Mouse (Mus musculus) layer of hippocampus, adult 2 months (tissue): ENCODE measurements around the gene Thrb. TPM values are rescaled to one million over a fixed set of nuclear protein-coding genes. Genes with fewer than 3 reads are reported as not detected.
A peak's percentile ranks its signal among the peaks of the same experiment; 100 is the strongest.
"Not testable (repeated sequence)": the region's sequence is repeated elsewhere in the genome, so short reads cannot be mapped to it uniquely, and the experiment has no call there.

ENCODE experiments used
- DNase-seq, 2 experiments: peaks; one replicate each; pipeline ENCODE4 v3.0.0; 2022; ENCODE audit warnings: low spot score in 2 of 2
- H3K27ac ChIP-seq: fragments of 200-600 bp; 2 replicates; pipeline ENCODE4 v1.8.1; 2022
- H3K4me3 ChIP-seq: fragments of 200-600 bp; 2 replicates; pipeline ENCODE4 v1.8.1; 2022; ENCODE audit warnings: mild to moderate bottlenecking
- CTCF ChIP-seq: fragments of 200-600 bp; conservative IDR thresholded peaks from 2 replicates; pipeline ENCODE4 v1.8.1; 2022; ENCODE audit warnings: antibody characterized with exemption, mild to moderate bottlenecking, moderate library complexity
- total RNA-seq, 2 experiments: library from RNA; stranded (reverse); gene quantifications; 2 replicates each; pipeline ENCODE4 v1.2.3; 2021

Gene Thrb
- total RNA-seq, 2 experiments from 2014 or later, result 42.8 to 45.0 TPM

- TF ChIP-seq CTCF, result no peak
- Histone ChIP-seq H3K4me3 (no peak overlapping the region), H3K27ac (no peak overlapping the region)
- no peak for DNase-seq
These were observed 257.2 kb downstream of the Thrb start for GRCm38 (mm10) chr14:17917124-17917763.

GRCm38 (mm10) chr14:17917899-17918298 lies 257.8 kb downstream of the Thrb start:
- Histone ChIP-seq H3K4me3 (no peak overlapping the region), H3K27ac (no peak overlapping the region)
- no peak for DNase-seq
- no peak for TF ChIP-seq CTCF

- no peak for DNase-seq
- TF ChIP-seq CTCF, result no peak
These were observed 263.0 kb downstream of the Thrb start for GRCm38 (mm10) chr14:17922807-17923704.

GRCm38 (mm10) chr14:17927469-17927868 lies 267.4 kb downstream of the Thrb start:
- Histone ChIP-seq H3K4me3 (no peak overlapping the region), H3K27ac (no peak overlapping the region)
- peak; percentile 87 for TF ChIP-seq CTCF
- DNase-seq, result peak; percentile 66 to 74

More at GRCm38 (mm10) chr14:17922807-17923704, 263.0 kb downstream of the Thrb start:
- H3K27ac ChIP-seq, result no peak overlapping the region
- H3K4me3 ChIP-seq, result no peak overlapping the region

- DNase-seq, result no peak
- TF ChIP-seq CTCF, result peak; percentile 47
These were observed 269.5 kb downstream of the Thrb start for GRCm38 (mm10) chr14:17929585-17929984.

GRCm38 (mm10) chr14:17933475-17933874 lies 273.4 kb downstream of the Thrb start:
- TF ChIP-seq CTCF, result no peak

More at GRCm38 (mm10) chr14:17929585-17929984, 269.5 kb downstream of the Thrb start:
- no peak overlapping the region for H3K27ac ChIP-seq
- no peak overlapping the region for H3K4me3 ChIP-seq

GRCm38 (mm10) chr14:17934779-17935178 lies 274.7 kb downstream of the Thrb start:
- not testable (repeated sequence) for H3K4me3 ChIP-seq, H3K27ac ChIP-seq, DNase-seq

More at GRCm38 (mm10) chr14:17933475-17933874, 273.4 kb downstream of the Thrb start:
- H3K4me3 ChIP-seq, result no peak overlapping the region
- H3K27ac ChIP-seq, result no peak overlapping the region
- DNase-seq, result no peak

- no peak for DNase-seq
- Histone ChIP-seq H3K27ac (no peak overlapping the region), H3K4me3 (no peak overlapping the region)
- TF ChIP-seq CTCF, result no peak
These were observed 294.0 kb downstream of the Thrb start for GRCm38 (mm10) chr14:17954038-17954437.

GRCm38 (mm10) chr14:17959901-17960300 lies 299.8 kb downstream of the Thrb start:
- no peak for DNase-seq
- H3K4me3 ChIP-seq, result no peak overlapping the region
- no peak for TF ChIP-seq CTCF
- H3K27ac ChIP-seq, result no peak overlapping the region

- H3K4me3 ChIP-seq, result no peak overlapping the region
- H3K27ac ChIP-seq, result no peak overlapping the region
- peak; percentile 88 for TF ChIP-seq CTCF
- DNase-seq, result peak; percentile 39 to 57
These were observed 307.2 kb downstream of the Thrb start for GRCm38 (mm10) chr14:17967117-17967726.

- no peak for TF ChIP-seq CTCF
- H3K4me3 ChIP-seq, result no peak overlapping the region
- no peak for DNase-seq
- no peak overlapping the region for H3K27ac ChIP-seq
These were observed 312.1 kb downstream of the Thrb start for GRCm38 (mm10) chr14:17972132-17972531.

GRCm38 (mm10) chr14:17972665-17973064 lies 312.6 kb downstream of the Thrb start:
- Histone ChIP-seq H3K4me3 (no peak overlapping the region), H3K27ac (no peak overlapping the region)
- no peak for TF ChIP-seq CTCF
- no peak for DNase-seq

- Histone ChIP-seq H3K4me3 (no peak overlapping the region), H3K27ac (no peak overlapping the region)
- no peak for TF ChIP-seq CTCF
- DNase-seq, result no peak
These were observed 315.7 kb downstream of the Thrb start for GRCm38 (mm10) chr14:17975786-17976185.
